Mouse (Mus musculus) thymus, postnatal 0 days (tissue): ENCODE data around the gene Tmem198. TPM values are rescaled to one million over a fixed set of nuclear protein-coding genes. Genes with fewer than 3 reads are reported as not detected.

ENCODE experiments used
- DNase-seq: peaks from one replicate; pipeline ENCODE4 v3.0.0-alpha.2; 2015; ENCODE audit warnings: low spot score
- polyA plus RNA-seq: library from polyadenylated mRNA; unstranded; fragments of >200 nt; fragmentation: Nextera tagmentation; extraction: Ambion mirVana; gene quantifications from 2 replicates; pipeline ENCODE4 v1.2.1, GENCODE M21; 2015

Tmem198 gene
- polyA plus RNA-seq, 1 experiment from 2014 or later: 0.39 TPM

DNA sequence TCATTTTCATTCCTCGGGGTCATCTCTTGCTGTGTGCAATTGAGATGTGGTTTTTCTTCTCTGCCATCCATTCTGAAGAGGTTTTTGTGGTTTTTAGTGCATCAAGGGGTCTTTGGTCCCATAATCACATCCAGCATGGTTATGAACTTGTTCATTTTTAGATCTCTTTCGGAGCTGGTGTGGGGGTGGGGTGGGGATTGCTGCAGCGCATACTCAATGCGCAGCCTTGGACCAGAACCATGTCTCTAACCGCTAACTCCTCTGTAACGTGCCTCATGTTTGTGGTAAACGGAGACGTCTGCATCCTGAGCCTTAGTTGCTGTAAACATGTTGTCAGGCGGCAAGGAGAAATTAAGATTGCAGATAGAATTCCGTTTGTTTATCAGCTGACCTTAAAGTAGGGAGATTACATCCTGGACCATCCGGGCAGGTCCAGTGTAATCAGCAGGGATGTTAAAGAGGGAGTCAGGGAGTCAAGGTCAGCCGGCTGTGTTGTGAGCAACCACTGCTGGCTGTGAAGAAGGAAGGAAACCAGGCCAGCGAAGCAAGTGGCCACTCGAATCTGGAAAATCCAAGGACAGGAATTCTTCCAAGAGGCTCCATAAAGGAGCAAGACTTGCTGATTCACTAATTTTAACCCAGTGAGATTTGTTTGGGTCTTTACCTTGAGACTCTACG is 37.5 kb downstream of the Tmem198 start:
- no peak for DNase-seq

DNA sequence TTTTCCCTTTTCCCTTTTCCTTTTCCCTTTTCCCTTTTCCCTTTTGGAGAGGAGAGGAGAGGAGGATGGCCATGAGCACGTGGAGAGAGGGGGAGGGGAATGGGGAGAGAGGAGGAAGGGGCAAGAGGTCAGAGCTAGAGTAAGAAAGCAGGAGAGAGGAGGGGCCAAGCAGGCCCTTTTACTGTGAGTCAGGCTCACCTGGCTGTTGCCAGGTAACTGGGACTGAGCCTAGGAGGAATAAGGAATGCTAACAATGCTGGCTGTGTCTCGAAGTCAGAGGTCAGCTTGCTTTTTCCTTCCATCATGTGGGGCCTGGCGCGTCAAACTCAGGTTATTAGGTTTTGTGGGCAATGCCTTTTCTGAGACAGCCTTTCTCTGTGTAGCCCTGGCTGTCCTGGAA is 38.7 kb downstream of the Tmem198 start:
- no peak for DNase-seq

DNA sequence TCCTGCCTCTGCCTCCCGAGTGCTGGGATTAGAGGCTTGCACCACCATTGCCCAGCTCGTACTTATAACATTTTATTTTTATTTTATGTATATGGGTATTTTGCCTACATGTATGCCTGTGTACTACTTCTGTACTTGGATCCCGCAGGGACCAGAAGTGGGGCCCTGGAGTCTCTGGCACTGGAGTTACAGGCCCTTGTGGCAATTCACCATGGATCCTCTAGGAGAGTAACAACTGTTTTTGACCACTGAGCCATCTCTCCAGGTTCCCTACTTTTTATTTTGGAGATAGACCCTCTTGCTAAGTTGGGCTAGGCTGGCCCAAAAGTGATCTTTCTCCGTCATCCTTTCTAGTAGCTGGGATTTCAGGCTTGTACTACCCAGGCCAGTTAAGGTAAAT is 39.1 kb downstream of the Tmem198 start:
- no peak for DNase-seq

DNA sequence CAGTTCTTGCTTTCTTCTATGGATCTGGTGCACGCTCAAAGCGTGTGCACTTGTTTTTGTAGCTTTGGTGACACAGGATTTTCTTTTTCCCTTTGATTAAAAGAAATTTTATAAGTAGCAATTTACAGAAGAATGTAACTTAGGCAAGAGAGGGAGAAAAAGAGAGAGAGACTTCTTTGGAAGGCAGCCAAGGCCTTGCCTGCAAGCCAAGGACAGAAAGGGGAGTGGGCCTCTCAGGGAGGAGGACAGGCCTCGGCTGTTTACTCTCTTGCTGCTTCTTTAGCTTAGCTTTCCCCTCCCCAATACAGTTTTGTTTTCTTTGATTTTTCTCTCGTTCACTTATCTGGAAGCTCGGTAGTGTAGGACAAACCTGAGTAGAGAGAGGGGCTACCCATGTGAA is 40.2 kb downstream of the Tmem198 start:
- no peak for DNase-seq

DNA sequence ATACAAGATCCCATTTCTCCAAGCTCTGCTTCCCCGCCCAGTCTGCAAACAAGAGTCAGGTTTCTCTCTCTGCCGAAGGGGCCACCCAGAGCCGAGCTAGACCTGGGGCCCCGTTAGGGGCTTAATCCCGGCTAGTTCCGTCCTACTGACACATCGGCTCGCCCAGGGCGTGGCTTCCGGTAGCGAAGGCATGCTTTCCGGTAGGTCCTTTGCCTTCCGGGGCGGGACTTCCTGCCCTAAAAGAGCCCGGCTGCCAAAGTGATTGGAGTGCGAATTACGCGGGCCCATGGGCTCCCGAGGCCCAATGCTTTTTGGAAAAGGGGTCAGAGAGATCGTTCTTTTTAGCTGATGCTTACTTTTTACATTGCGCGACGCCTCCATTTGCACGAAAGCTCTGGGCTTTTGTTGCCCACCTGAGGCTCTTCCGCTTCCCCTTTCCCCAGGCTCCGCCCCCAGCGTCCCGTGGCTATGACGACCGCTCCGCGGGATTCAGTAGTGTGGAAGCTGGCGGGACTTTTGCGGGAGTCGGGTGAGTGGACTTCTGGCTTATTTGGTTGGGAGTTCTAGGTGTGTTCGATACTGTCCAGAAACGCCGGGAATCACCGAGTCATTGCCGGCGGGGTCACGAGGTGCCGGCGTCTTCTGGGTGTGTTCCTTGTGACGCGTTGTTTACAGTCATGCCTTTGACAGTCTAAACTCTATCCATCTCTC is 42.1 kb downstream of the Tmem198 start, which contains the start of gene Stk11ip:
Gene Stk11ip (plus strand): TSS at position 209 of the 711 bp plus-strand sequence.
- DNase-seq: peak; percentile 94

DNA sequence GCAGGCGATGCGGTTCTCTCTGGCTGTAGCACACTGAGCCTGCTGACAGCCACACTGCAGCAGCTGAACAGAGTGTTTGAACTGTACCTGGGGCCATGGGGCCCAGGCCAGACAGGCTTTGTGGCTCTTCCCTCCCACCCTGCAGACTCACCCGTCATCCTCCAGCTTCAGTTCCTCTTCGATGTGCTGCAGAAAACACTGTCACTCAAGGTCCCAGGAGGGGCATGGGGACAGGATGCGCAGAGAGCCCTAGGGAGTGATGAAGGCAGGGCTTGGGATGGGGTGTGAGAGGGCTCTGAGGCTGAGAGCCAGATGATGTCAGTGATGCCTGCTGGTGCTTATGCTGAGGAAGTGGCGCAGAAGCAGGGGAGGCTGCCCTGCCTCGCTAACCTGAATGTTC is 45.3 kb downstream of the Tmem198 start:
- DNase-seq: no peak

DNA sequence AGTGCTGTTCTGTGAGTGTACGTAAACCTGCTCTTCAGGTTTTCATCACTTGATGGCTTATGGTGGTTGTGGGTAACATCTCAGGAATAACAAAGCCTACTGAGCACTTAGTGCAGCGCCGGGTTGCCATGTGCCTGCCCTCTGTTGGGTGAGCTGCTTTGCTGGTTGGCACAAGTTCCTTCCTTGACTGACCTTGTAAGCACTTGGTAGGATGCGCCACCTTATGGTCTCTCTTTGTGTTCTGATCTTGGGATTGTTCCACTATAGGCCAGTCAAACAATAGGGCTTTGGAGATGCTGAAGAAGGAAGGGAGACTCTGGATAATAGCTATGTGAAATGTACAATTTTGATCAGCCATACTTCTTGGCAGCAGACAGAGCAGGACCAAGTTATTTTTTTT is 51.2 kb downstream of the Tmem198 start:
- DNase-seq: no peak

DNA sequence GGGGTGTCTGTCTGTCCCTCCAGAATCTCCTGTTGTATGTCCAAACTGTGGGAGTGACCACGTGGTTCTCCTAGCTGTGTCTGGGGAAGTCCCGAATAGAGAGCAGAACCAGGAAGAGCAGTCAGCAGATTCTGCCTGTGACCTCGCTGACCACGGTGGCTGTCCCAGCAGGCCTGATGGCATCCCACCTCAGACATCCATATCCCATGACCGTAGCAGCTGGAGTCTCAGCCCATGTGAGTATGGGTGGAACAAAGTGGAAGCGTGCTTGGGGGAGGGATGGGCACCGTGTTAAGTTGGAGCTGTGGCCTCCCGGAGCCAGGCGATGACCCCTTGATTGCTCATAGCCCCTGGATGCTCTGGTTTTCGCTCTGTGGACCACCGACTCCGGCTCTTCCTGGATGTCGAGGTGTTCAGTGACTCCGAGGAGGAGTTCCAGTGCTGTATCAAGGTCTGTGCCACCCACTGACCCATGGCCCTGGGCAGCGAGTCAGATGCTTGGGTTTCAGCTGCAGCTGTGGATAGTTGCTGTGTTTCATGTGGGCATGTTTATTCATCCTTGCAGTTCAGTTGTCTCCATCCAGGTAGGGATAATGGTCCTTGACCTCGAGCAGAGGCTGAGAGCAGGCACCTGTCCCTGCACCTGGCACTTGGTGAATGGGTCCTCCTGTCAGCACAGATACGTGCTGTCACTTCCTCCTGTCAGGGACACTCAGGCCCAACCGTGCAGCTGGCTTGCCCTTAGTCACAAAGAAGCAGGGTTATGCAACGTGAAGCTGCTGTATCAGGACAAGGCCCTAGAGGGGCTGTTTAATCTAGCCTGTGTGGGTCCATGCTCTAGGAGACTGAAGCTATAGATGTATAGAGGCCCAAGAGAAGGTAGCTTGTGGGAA is 53.2 kb downstream of the Tmem198 start:
- no peak for DNase-seq

DNA sequence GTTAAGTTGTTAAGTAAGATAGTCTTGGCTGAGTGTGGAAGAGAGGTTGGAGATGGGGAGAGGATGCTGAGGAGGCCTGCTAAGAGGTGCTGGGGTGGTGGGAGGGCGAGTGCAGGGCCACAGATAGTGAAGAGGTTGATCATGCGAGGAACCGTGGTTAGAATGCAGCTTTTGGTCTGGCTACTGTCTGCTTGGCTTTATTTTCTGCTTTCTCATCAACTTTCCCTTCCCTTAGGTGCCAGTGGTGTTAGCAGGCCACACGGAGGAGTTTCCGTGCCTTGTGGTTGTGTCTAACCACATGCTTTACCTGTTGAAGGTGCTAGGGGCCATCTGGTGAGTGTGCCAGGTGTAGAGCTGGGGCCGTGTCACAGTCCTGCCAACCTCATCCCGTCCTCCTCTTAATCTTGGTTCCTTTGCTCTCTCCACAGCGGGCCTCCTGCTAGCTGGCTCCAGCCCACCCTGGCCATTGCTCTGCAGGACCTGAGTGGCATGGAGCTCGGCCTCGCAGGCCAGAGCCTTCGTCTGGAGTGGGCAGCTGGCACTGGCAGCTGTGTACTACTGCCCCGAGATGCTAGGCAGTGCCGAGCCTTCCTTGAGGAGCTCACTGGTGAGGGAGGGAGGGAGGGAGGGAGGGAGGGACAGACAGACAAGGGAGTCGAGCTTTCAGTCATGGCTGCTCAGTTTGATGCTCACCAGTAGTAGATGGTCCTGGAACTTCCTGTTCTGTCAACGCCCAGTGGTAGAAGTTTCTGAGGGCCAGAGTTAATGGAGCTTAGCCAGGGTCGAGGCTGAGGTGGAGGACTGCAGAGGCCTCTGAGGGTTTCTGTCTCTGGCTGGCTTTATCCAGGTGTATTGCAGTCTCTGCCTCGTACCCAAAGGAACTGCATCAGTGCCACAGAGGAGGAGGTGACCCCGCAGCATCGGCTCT is 54.3 kb downstream of the Tmem198 start:
- no peak for DNase-seq

Other genes with a start within 250 kb of the Tmem198 start
- gene A630095N17Rik, start 247.4 kb upstream of the Tmem198 start, polyA plus RNA-seq: 0.78 and 0.96 TPM in 2 replicates
- 14.2 and 14.7 TPM in 2 replicates for gene Dnajb2, start 243.1 kb upstream of the Tmem198 start, polyA plus RNA-seq
- 0.98 and 1.1 TPM in 2 replicates for gene Ptprn, start 215.0 kb upstream of the Tmem198 start, polyA plus RNA-seq
- 1.5 and 1.7 TPM in 2 replicates for gene Resp18, start 201.1 kb upstream of the Tmem198 start, polyA plus RNA-seq
- 84.3 and 87.0 TPM in 2 replicates for gene Dnpep, start 161.5 kb upstream of the Tmem198 start, polyA plus RNA-seq
- gene Des, start 119.2 kb upstream of the Tmem198 start, polyA plus RNA-seq: 6.0 and 7.4 TPM in 2 replicates
- 1.6 and 1.8 TPM in 2 replicates for gene Speg, start 104.2 kb upstream of the Tmem198 start, polyA plus RNA-seq
- 51.4 and 58.5 TPM in 2 replicates for gene Gmppa, start 43.6 kb upstream of the Tmem198 start, polyA plus RNA-seq
- not detected in 2 replicates for gene Asic4, start 29.1 kb upstream of the Tmem198 start, polyA plus RNA-seq
- gene Chpf, start 225 bp upstream of the Tmem198 start, polyA plus RNA-seq: 10.7 and 11.4 TPM in 2 replicates
- gene Obsl1, start 26.9 kb downstream of the Tmem198 start, polyA plus RNA-seq: 9.9 and 10.2 TPM in 2 replicates
- gene Inha, start 27.5 kb downstream of the Tmem198 start, polyA plus RNA-seq: 1.7 TPM in 2 replicates
- 13.1 and 14.4 TPM in 2 replicates for gene Stk11ip, start 42.0 kb downstream of the Tmem198 start, polyA plus RNA-seq
- gene Slc4a3, start 66.7 kb downstream of the Tmem198 start, polyA plus RNA-seq: 1.2 and 1.6 TPM in 2 replicates